Mouse (Mus musculus): ENCODE data around the gene Elk3. TPM values are rescaled to one million over a fixed set of nuclear protein-coding genes. Genes with fewer than 3 reads are reported as not detected.

Elk3 gene
- total and polyA plus RNA-seq, 3 experiments = 32.1 to 39.4 (median 33.8) TPM

GRCm38 (mm10) chr10:93248416-93248815 lies 62.5 kb downstream of the Elk3 start:
- Histone ChIP-seq H3K4me1 (ENCODE audit: control insufficient read depth, insufficient read depth, low read length) (peaks cover 3% of the 10 kb centered on the region), H3K27ac (no peak overlapping the region), H3K36me3 (ENCODE audit: control insufficient read depth, insufficient read depth, low read length) (peaks cover 23% of the 10 kb centered on the region), H3K9ac (ENCODE audit: low read depth, low read length) (no peak overlapping the region), H3K27me3 (ENCODE audit: control insufficient read depth, insufficient read depth, low read length) (no peaks in the 10 kb centered on the region), H3K79me2 (replicated peaks; ENCODE audit: control insufficient read depth, insufficient read depth, low read length) (no peaks in the 10 kb centered on the region), H3K4me3 (no peak overlapping the region)
- 59% methylated on average over 8 of the region's 8 CpGs for WGBS
- DNase-seq = no peak
- intact Hi-C loops (cut with DNase I) = loop anchor here (5.0 kb wide), 1 partner anchor 224 kb away; no protein-coding TSS in a partner anchor
- TF ChIP-seq CTCF (IDR thresholded peaks at IDR 0.05) (no peak), POLR2A (IDR thresholded peaks at IDR 0.05; ENCODE audit: insufficient read depth, low read depth, low read length) (no peak), EP300 (IDR thresholded peaks at IDR 0.05; ENCODE audit: insufficient read depth, low read depth, low read length) (no peak)

GRCm38 (mm10) chr10:93247902-93248301 lies 63.0 kb downstream of the Elk3 start:
- Histone ChIP-seq H3K79me2 (replicated peaks; ENCODE audit: control insufficient read depth, insufficient read depth, low read length) (no peaks in the 10 kb centered on the region), H3K36me3 (ENCODE audit: control insufficient read depth, insufficient read depth, low read length) (peaks cover 23% of the 10 kb centered on the region), H3K27me3 (ENCODE audit: control insufficient read depth, insufficient read depth, low read length) (no peaks in the 10 kb centered on the region), H3K9ac (ENCODE audit: low read depth, low read length) (0 out of 2 replicates have a peak overlapping the region, but pooled peaks have one; percentile 22), H3K4me3 (no peak overlapping the region), H3K27ac (no peak overlapping the region; the same call in 1 of the 2 replicates), H3K4me1 (ENCODE audit: control insufficient read depth, insufficient read depth, low read length) (peaks cover 3% of the 10 kb centered on the region)
- intact Hi-C loops (cut with DNase I) = loop anchor here (5.0 kb wide), 1 partner anchor 224 kb away; no protein-coding TSS in a partner anchor
- WGBS = 27% methylated on average over 6 of the region's 6 CpGs
- no peak for DNase-seq
- TF ChIP-seq CTCF (IDR thresholded peaks at IDR 0.05) (no peak), EP300 (IDR thresholded peaks at IDR 0.05; ENCODE audit: insufficient read depth, low read depth, low read length) (no peak), POLR2A (IDR thresholded peaks at IDR 0.05; ENCODE audit: insufficient read depth, low read depth, low read length) (no peak)

GRCm38 (mm10) chr10:93247422-93247821 lies 63.5 kb downstream of the Elk3 start:
- Histone ChIP-seq H3K9ac (ENCODE audit: low read depth, low read length) (no peak overlapping the region), H3K4me3 (no peak overlapping the region), H3K36me3 (ENCODE audit: control insufficient read depth, insufficient read depth, low read length) (peaks cover 19% of the 10 kb centered on the region), H3K4me1 (ENCODE audit: control insufficient read depth, insufficient read depth, low read length) (peaks cover 3% of the 10 kb centered on the region), H3K27ac (no peak overlapping the region; the same call in 1 of the 2 replicates), H3K27me3 (ENCODE audit: control insufficient read depth, insufficient read depth, low read length) (no peaks in the 10 kb centered on the region), H3K79me2 (replicated peaks; ENCODE audit: control insufficient read depth, insufficient read depth, low read length) (no peaks in the 10 kb centered on the region)
- TF ChIP-seq CTCF (IDR thresholded peaks at IDR 0.05) (no peak), POLR2A (IDR thresholded peaks at IDR 0.05; ENCODE audit: insufficient read depth, low read depth, low read length) (no peak), EP300 (IDR thresholded peaks at IDR 0.05; ENCODE audit: insufficient read depth, low read depth, low read length) (no peak)
- intact Hi-C loops (cut with DNase I) = loop anchor here (5.0 kb wide), 1 partner anchor 225 kb away; no protein-coding TSS in a partner anchor
- DNase-seq = no peak
- 69% methylated on average over 12 of the region's 12 CpGs for WGBS

GRCm38 (mm10) chr10:93246185-93246920 lies 64.6 kb downstream of the Elk3 start:
- Histone ChIP-seq H3K4me3 (no peak overlapping the region), H3K36me3 (ENCODE audit: control insufficient read depth, insufficient read depth, low read length) (peaks cover 29% of the 10 kb centered on the region), H3K27ac (no peak overlapping the region), H3K9ac (ENCODE audit: low read depth, low read length) (no peak overlapping the region), H3K4me1 (ENCODE audit: control insufficient read depth, insufficient read depth, low read length) (peaks cover 3% of the 10 kb centered on the region), H3K79me2 (replicated peaks; ENCODE audit: control insufficient read depth, insufficient read depth, low read length) (no peaks in the 10 kb centered on the region), H3K27me3 (ENCODE audit: control insufficient read depth, insufficient read depth, low read length) (no peaks in the 10 kb centered on the region)
- 75% methylated on average over 7 of the region's 7 CpGs for WGBS
- TF ChIP-seq EP300 (IDR thresholded peaks at IDR 0.05; ENCODE audit: insufficient read depth, low read depth, low read length) (no peak), CTCF (IDR thresholded peaks at IDR 0.05) (no peak), POLR2A (IDR thresholded peaks at IDR 0.05; ENCODE audit: insufficient read depth, low read depth, low read length) (no peak)
- no peak for DNase-seq
- intact Hi-C loops (cut with DNase I) = loop anchor here (5.0 kb wide), 1 partner anchor 226 kb away; no protein-coding TSS in a partner anchor

GRCm38 (mm10) chr10:93244209-93244705 lies 66.7 kb downstream of the Elk3 start:
- Histone ChIP-seq H3K4me3 (no peak overlapping the region), H3K79me2 (replicated peaks; ENCODE audit: control insufficient read depth, insufficient read depth, low read length) (no peaks in the 10 kb centered on the region), H3K36me3 (ENCODE audit: control insufficient read depth, insufficient read depth, low read length) (peaks cover 26% of the 10 kb centered on the region), H3K4me1 (ENCODE audit: control insufficient read depth, insufficient read depth, low read length) (peaks cover 1% of the 10 kb centered on the region), H3K27ac (no peak overlapping the region), H3K27me3 (ENCODE audit: control insufficient read depth, insufficient read depth, low read length) (no peaks in the 10 kb centered on the region), H3K9ac (ENCODE audit: low read depth, low read length) (no peak overlapping the region)
- DNase-seq = no peak
- TF ChIP-seq CTCF (IDR thresholded peaks at IDR 0.05) = no peak
- no peak for TF ChIP-seq POLR2A (IDR thresholded peaks at IDR 0.05; ENCODE audit: insufficient read depth, low read depth, low read length)
- TF ChIP-seq EP300 (IDR thresholded peaks at IDR 0.05; ENCODE audit: insufficient read depth, low read depth, low read length) = no peak
- 69% methylated on average over 10 of the region's 10 CpGs for WGBS
- intact Hi-C loops (cut with DNase I) = no loop called here

GRCm38 (mm10) chr10:93242861-93243260 lies 68.1 kb downstream of the Elk3 start:
- DNase-seq = no peak
- Histone ChIP-seq H3K36me3 (ENCODE audit: control insufficient read depth, insufficient read depth, low read length) (peaks cover 21% of the 10 kb centered on the region), H3K4me1 (ENCODE audit: control insufficient read depth, insufficient read depth, low read length) (peaks cover 3% of the 10 kb centered on the region), H3K4me3 (no peak overlapping the region), H3K27me3 (ENCODE audit: control insufficient read depth, insufficient read depth, low read length) (no peaks in the 10 kb centered on the region), H3K79me2 (replicated peaks; ENCODE audit: control insufficient read depth, insufficient read depth, low read length) (no peaks in the 10 kb centered on the region), H3K9ac (ENCODE audit: low read depth, low read length) (no peak overlapping the region), H3K27ac (no peak overlapping the region)
- intact Hi-C loops (cut with DNase I) = no loop called here
- 22% methylated on average over 5 of the region's 5 CpGs for whole genome bisulfite sequencing
- TF ChIP-seq EP300 (IDR thresholded peaks at IDR 0.05; ENCODE audit: insufficient read depth, low read depth, low read length) (no peak), CTCF (IDR thresholded peaks at IDR 0.05) (no peak), POLR2A (IDR thresholded peaks at IDR 0.05; ENCODE audit: insufficient read depth, low read depth, low read length) (no peak)
